Mouse (Mus musculus): ENCODE measurements at regions not wholly inside any gene's neighbourhood (a gene's known extent, or its start where the extent isn't known, plus 50 kb on each side); places are given as distances from the start of the nearest gene placed in this dataset.
A peak's percentile ranks its signal among the peaks of the same experiment; 100 is the strongest.

DNA sequence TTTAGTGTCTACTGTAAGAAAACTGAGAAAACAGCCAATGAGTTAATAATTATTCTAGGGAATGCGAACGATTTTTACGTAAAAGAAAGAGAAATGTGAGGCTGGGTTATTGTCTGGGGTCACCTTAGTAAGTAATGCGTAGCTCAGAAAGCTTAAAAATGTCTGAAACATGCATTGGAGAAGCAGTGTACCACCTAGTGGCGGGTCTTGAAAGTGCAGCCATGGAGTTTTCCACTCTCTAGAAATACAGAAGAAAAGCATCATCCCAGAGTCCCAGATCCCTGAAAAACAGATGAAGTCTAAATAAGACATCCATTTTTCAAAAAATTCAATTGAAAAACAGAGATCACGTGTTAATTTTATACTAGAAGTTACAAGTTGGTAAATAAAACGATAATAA lies 67.0 kb upstream of the Pkn2 start:
- ATAC-seq (replicated peaks): no peak
- Histone ChIP-seq H3K36me3 (no peaks in the 10 kb centered on the region), H3K9ac (replicated peaks) (no peak overlapping the region), H3K4me1 (no peaks in the 10 kb centered on the region), H3K27me3 (no peaks in the 10 kb centered on the region), H3K4me3 (no peak overlapping the region), H3K9me3 (no peaks in the 10 kb centered on the region), H3K4me2 (replicated peaks) (no peak overlapping the region), H3K27ac (replicated peaks) (no peak overlapping the region)
- 29% methylated on average over 7 of the region's 7 CpGs for WGBS

DNA sequence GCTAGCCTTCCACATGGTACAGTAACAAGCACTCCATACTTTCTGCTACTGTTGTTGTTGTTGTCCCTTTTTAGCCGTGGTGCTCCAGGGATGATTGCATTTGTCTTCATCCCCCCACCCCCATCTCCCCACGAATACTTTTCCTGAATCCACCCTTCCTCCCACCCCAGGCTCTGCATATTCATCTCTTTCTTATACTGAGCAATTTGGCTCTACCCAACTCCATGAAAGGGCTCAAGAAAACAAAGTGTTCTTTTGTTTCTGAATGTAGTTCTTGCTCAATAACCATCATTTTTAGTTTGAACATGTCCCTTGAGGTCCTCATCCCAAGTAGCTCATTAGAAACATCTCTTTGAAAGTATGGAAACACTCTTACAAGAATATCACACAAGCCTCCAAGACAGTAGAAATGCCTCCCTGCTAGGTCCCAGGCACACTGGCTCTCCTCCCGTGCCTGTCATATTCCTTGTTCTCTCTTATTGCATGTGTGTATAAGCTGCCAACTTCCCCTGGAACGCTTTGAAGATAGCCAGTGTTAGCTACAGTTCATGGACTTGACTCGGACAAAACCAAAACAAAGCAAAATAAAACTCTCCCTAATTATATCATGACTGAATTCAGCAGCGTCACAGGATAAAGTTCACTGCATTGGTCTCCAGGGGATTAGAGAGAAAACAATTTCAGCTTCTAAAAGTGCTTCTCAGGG lies 59.7 kb upstream of the Pkn2 start:
- no peak overlapping the region for H3K27ac ChIP-seq (replicated peaks)
- H3K9ac ChIP-seq (replicated peaks): no peak overlapping the region
- H3K27me3 ChIP-seq: no peaks in the 10 kb centered on the region
- H3K4me1 ChIP-seq: 0 out of 2 replicates have a peak, but pooled peaks cover 5% of the 10 kb centered on the region
- H3K36me3 ChIP-seq: no peaks in the 10 kb centered on the region
- WGBS: 5% methylated on average over 6 of the region's 6 CpGs
- H3K4me3 ChIP-seq: no peak overlapping the region
- no peaks in the 10 kb centered on the region for H3K9me3 ChIP-seq
- no peak overlapping the region for H3K4me2 ChIP-seq (replicated peaks)
- 0 out of 2 replicates have a peak, but pooled peaks have one; percentile 26 for ATAC-seq (replicated peaks)

DNA sequence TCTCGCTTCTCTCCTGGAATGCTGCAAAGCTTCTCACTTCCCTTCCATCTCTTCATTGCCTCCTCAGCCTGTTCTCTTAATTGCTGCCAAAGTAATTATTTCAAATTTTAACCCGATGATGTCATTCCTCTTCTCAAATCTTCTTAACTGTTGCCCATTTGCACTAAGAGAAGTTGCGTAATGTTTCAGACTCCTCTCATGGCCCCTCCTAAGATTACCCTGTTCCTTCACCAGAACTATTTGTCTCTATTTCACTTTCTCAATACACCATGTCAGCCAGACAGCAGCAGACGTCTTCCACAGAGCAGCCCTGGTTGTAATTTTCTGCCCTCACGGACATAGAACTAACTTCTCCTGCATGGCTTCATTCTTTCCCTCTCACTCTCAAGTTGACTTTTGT lies 59.1 kb upstream of the Pkn2 start:
- Histone ChIP-seq H3K9me3 (no peaks in the 10 kb centered on the region), H3K4me1 (0 out of 2 replicates have a peak, but pooled peaks cover 5% of the 10 kb centered on the region), H3K4me2 (replicated peaks) (no peak overlapping the region), H3K27me3 (no peaks in the 10 kb centered on the region), H3K9ac (replicated peaks) (no peak overlapping the region), H3K27ac (replicated peaks) (no peak overlapping the region), H3K36me3 (no peaks in the 10 kb centered on the region), H3K4me3 (no peak overlapping the region)
- 59% methylated on average over 5 of the region's 5 CpGs for WGBS
- ATAC-seq (replicated peaks): no peak

DNA sequence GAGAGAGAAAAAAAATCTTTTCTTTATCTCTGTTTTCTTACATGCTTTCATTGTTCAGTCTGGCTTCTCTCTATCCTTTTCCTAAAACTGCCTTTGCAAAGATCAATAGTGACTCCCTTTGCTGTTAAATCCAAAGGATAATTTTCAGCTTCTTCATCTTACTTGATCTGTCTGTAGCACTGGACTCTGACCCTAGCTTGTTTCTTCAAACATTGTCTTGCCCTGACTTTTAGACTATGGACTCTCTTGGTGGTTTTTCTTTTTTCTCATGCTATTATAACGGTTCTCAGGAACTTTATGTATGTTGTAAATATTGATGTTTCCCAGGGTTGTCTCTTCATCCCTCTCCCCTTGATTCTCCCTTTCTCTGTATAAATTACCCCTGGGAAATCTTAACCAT lies 58.0 kb upstream of the Pkn2 start:
- no peaks in the 10 kb centered on the region for H3K27me3 ChIP-seq
- 0 out of 2 replicates have a peak, but pooled peaks cover 5% of the 10 kb centered on the region for H3K4me1 ChIP-seq
- ATAC-seq (replicated peaks): no peak
- H3K36me3 ChIP-seq: no peaks in the 10 kb centered on the region
- no peak overlapping the region for H3K27ac ChIP-seq (replicated peaks)
- no peaks in the 10 kb centered on the region for H3K9me3 ChIP-seq
- H3K4me2 ChIP-seq (replicated peaks): no peak overlapping the region
- no peak overlapping the region for H3K4me3 ChIP-seq
- 85% methylated on average over 1 of the region's 1 CpGs for WGBS
- no peak overlapping the region for H3K9ac ChIP-seq (replicated peaks)

DNA sequence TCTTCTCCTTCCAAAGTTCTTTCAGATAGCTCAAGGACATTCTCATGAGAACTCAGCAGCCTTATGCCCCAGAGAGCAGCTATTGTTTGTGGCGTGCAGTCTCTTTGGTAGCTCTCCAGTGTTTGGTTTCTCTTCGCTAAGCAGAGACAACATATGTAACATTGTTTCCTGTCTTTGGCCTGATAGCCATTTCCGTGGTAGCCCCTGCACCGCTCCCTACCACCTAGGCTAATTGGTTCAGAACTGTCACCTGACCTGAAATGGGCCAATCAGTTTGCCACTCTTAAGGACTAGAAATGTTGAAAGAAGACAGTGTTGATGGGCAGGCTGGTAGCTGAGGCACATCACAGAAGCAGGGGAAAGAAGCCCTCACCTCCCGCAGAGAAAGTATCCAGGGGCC lies 54.1 kb upstream of the Pkn2 start:
- WGBS: 76% methylated on average over 5 of the region's 5 CpGs
- Histone ChIP-seq H3K4me3 (no peak overlapping the region), H3K27ac (replicated peaks) (no peak overlapping the region), H3K36me3 (no peaks in the 10 kb centered on the region), H3K4me1 (no peaks in the 10 kb centered on the region), H3K9ac (replicated peaks) (no peak overlapping the region), H3K9me3 (no peaks in the 10 kb centered on the region), H3K4me2 (replicated peaks) (no peak overlapping the region), H3K27me3 (no peaks in the 10 kb centered on the region)
- no peak for ATAC-seq (replicated peaks)

DNA sequence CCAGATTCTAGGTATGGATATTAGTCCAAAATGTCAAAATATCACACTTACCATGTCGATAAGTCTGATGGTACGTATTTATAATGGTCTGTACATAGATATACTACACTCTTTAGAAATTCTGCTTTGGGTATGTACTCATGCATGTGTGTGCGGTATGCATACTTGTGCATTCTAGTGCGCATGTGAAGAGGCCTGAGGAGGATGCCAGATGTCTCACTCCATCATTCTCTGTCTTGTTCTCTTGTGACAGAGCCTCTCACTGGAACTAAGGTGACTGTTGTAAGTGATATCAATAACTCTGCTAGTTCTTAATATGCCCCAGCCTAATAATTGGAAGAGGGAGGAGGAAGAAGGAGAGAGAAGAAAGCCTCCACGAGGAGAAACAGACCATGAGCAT lies 52.5 kb upstream of the Pkn2 start:
- Histone ChIP-seq H3K4me1 (no peaks in the 10 kb centered on the region), H3K4me2 (replicated peaks) (no peak overlapping the region), H3K36me3 (no peaks in the 10 kb centered on the region), H3K9ac (replicated peaks) (no peak overlapping the region), H3K9me3 (no peaks in the 10 kb centered on the region), H3K27ac (replicated peaks) (no peak overlapping the region), H3K4me3 (no peak overlapping the region), H3K27me3 (no peaks in the 10 kb centered on the region)
- 88% methylated on average over 5 of the region's 5 CpGs for WGBS
- ATAC-seq (replicated peaks): no peak

DNA sequence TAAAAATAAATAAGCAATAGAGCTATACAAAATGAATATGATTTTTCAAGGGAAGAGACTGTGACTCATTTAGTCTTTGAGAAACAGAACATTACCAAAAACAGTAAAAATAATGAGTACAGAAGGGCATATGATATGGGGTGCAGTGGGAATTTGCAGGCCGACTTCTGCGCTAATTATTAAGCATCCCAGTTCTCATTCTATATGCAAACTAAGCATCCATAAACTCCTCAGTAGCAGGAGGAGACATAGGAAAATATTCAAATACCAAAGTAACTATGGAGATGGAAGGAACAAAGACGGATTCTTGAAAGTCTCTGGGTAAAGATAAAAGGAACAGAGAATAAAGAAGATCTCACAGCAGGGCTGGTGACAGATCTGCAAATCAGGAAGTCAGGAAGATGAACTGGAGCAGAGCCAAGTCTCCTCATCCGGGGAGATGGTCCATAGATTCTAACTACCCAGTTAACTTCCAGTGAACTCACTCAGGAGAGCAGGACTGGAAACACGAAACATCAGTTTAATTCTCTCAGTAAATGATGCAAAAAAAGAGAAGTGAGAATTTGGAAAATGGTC lies 52.0 kb upstream of the Pkn2 start:
- H3K4me3 ChIP-seq: no peak overlapping the region
- H3K9ac ChIP-seq (replicated peaks): no peak overlapping the region
- H3K27ac ChIP-seq (replicated peaks): no peak overlapping the region
- no peaks in the 10 kb centered on the region for H3K4me1 ChIP-seq
- no peak for ATAC-seq (replicated peaks)
- no peaks in the 10 kb centered on the region for H3K36me3 ChIP-seq
- H3K27me3 ChIP-seq: no peaks in the 10 kb centered on the region
- WGBS: 62% methylated on average over 5 of the region's 5 CpGs
- no peaks in the 10 kb centered on the region for H3K9me3 ChIP-seq
- H3K4me2 ChIP-seq (replicated peaks): no peak overlapping the region
